Mouse (Mus musculus) urinary bladder, postnatal 25 days (tissue): Measurements from ENCODE around the gene Tpi1.
A peak's percentile ranks its signal among the peaks of the same experiment; 100 is the strongest.

ENCODE experiments used
- DNase-seq: peaks from one replicate; pipeline ENCODE4 v3.0.0; 2022; ENCODE audit warnings: low spot score

Gene Tpi1

DNA sequence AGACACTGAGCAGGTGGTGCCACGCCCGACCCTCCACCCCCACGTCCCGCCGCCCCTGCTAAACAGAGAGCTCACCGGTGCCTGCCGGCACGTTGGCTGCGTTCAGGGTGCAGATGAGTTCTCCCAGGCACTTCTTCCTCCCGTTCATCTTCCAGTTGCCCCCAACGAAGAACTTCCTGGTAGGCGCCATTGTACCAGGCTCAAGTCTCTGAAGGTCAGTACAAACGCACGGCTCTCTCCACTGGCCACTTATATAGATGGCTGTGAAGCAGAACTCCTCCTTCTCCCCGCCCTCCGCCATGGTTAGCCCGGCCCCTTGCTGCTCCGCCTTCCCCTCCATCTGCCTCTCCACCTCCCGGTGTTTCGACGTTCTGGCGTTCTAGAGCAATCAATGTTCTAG, at the start of gene Tpi1:
Tpi1 (minus strand) TSS at position 364 of the 400 bp plus-strand sequence.
- DNase-seq = peak; percentile 85

DNA sequence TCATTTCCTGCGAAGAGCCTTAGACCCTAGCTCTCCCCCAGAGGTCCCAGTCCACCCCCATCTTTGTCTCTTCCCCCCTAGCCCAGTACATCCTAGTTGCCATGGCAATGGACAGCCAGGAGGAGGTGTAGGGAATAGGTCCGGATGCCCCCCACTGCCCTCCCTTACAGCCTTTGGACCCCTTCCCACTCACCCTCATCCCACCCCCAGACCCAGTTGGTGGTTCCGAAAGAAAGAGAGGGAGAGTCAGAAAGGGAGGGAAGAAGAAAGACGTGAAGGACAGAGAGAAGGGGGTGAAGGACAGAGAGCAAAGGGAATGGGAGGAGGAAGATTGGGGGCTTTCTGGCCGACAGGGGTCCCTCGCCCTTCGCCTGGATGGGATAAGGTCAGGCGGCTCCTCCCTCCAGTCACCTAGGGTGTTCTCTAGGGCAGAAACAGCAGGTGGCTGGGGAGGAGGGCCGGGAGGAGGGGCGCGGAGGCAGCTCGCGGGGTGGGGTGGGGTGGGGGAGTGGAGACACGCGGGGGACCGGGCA, 49.1 kb upstream of the Tpi1 start:
- DNase-seq = no peak

DNA sequence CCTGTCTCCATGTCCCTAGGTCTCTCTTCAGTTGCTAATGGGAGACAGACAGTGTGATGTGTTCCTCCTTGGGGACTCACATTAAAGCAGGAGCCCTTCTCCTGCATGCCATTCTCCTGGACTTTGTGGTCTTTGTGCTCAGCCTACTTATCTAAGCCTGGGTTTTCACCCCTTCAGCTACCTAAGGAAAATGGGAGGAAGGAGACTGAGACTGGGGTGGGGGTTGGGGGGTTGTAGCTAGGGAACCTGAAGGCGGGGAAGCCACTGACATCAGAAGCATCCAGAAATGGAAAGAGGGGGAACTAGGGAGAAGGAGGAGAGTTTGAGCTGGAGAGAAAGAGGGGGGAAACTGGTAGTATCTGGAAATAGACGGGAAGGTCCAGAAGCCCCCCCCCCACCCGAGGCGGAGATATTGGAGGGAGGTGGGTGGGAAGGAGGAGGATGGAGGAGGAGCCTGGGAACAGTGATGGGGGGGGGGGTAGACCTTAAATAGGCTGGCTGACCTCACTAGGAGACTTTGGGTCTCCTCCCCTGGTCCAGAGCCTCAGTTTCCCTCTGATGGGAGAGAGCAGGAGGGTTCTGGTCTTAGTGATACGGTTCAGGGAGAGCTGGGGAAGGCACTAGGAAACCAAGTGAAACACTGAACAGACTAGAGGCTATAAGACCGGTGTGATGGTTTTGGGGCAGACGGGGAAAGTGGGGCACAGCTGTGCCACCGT, 48.5 kb upstream of the Tpi1 start:
- DNase-seq = no peak

DNA sequence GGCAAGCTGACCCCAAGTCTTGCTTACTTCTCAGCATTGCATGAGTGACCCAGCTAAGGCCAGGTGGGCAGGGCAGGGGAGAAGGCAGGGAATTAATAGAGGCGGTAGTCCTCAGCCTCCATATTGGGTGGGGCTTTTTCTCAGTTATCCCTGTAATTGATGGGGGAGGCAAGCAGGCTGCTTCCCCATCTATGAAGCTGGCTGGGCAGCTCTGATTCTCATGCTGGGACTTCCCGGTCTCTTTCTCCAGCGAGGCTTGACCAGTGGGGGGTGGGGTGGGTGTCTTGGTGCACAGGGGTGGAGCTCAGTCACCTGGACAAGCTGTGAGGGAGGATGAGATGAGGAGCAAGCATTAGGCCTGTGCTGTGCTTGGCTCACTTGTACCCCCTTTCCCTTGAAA, 47.7 kb upstream of the Tpi1 start:
- DNase-seq = no peak

DNA sequence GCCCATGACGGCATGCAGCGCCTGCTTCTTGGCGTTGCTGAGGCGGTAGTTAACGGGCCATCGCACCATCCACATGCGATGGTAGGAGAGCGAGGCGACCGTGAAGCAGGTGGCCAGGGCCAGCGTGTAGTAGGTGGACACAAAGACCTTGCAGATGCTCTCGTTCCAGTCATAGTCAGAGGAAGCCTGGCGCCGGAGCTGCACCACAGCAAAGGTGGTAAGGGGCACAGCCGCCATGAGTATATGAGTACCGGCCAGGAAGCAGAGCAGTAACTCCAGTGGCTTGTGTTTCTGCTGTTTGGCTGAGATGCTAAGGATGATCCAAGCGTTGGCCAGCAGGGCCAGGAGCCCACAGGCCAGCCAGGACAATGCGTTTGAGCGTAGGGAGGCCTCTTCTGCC, 47.2 kb upstream of the Tpi1 start:
- no peak for DNase-seq

DNA sequence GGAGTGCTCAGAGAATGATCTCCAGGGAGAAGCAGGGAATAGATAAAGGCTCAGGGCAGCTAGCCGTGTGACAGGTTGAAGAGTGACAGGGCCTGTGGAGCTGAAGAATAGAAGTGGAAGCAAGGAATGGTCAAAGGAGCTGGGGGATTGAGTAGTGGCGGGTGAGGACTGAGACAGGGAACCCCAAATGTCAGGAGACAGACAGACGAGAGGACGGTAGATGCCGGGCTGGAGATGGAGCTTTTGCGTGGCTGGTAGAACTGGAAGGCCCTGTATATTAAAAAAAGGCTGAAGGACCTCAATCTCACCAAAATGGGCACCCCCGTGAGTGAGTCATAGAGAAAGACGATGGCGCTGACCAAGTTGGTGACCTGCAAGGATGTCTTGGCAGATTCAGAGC, 46.4 kb upstream of the Tpi1 start:
- no peak for DNase-seq

DNA sequence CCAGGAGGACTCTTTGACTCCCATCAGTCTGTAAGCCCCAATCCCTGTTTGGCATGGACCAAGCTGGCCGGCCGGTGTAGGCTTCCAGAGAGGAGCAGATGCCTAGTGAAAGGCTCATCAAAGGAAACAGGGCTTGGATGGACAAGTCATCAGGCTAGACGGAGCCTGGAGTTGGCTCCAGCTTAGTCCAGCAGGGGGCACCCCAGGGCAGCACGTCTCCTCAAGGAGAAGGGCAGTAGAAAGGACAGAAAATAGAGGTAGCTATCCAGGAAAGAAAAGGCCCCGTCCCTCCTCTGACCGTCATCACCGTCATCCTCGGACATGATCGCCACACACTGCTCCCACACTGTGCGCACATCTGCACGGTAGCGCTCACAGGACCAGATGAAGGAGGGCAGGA, 45.6 kb upstream of the Tpi1 start:
- DNase-seq = peak; percentile 92

DNA sequence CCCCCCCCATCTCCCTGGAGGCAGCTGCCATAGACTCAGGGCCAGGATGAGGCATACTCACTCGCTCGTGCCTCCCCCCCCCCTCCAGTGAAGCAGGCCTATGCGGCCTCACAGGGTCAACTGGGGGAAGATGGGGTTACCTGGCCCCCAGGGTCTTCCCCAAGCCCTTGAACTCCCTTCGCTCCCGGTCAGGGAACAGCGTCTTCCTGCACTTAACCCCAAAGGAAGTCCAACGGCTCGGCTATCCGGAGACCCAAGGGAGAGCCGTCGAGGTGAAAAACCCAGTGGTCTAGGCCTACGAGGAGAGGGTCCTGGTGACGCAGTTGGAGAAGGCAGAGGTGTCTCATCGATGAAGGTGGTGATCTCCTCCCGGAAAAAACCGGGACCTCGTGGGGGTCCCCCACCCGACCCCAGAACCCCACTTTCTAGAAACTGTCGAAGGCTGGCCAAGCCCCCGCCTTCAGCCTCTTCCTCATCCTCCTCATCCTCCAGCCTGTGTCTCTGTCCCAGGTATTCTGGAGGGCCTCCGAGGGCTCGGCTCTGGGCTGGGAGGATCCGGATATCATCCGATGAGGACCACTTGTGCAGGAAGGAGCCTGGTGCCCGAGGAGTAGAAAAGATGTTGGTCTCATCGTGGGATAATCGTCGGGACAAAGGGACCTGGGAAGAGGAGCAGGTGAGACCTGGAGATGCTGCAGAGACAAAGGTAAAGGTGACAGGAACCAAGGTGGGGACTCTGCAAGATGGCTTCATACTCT, 44.6 kb upstream of the Tpi1 start:
- no peak for DNase-seq

DNA sequence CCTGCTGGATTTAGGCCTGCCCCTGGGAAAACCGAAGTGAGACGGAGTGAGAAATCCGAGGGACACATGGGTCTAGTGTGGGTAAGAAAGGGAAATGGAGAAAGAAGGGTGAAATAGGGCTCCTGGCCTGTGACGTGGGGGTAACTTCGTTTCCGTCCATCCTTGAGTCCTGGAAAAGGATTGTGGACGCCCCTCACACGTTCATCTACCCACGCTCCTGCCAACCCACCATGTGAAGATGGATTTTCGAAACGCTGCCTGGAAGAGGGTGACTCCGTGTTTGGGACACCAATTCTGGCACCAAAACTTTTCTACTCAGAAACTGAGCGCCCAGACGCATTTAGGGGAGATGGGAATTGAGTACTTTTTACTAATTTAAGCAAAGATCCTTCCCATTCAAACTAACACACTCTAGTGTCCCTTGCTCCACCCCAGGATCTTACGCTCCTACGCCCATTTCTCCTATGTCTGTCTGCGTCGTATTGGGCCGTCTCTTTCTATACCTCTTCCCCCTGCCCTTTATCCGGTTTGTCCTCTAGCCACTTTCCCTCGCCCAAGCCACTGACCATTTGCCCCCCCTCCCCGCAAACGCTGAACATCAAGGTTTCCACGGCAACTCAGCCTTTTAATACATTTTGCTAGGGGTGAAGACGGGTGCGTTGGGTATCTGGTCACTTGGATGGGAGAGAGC, 43.9 kb upstream of the Tpi1 start:
- no peak for DNase-seq

DNA sequence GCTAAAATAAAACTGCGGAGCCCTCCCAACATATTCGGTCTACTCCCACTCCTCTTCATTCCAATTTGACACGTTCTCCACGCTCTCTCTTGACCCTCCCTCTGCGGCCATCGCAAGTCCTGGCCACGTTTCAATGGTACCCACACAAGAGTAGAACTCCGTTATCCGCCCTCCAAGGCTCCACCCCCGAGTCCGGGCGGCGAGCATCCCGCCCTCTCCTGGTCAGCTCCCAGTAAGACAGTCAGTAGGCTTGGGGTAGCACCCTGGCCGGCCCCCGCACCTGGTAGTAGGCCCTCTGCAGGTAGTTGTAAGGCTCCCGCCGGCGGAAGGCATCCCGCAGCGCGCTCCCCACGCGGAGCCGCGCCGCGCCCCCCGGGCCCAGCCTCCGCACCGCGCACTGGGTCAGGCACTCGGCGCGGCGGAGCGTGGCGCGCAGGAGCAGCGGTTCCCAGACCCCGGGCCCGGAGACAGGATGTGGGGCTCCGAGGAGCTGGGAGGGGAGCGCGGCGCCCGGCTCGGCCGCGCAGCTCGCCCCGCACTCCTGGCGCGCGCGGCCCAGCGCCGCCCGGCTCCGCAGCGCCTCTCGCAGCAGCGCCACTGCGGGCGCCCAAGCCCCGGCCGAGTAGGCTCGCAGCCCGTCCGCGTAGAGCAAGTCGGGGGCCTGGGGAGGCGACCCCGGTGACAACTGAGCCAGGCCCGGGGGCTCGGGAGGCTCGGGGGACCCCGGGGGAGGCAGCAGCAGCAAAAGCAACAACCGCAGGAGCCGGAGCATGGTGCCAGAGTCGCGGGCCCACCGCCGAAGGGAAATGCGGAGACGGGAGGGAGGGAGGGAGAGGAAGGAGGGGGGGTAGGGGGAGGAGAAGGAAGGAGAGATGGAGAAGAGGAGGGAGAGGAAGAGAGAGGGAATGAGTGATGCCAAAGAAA, 43.1 kb upstream of the Tpi1 start, which contains the start of gene P3h3:
P3h3 (minus strand) TSS at position 837 of the 924 bp plus-strand sequence.
- peak; percentile 74 for DNase-seq

DNA sequence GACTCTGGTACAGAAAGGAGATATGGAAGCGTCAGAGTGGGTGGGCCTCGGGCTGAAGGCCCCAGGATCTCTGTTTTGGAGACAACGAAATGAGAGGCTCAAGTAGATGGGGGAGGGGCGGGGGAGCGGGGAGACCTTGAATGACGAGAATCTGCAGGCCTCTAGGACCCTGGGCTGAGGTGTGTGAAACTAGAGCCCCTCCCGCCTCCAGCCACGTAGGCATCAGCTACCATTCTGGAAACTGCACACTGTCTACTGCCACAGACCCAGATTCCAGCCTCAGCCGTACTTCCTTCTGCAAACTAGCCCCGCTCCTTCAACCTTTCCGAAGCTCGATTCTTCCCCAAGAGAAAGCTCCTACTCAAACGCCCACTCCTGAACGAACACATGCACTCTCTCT, 42.2 kb upstream of the Tpi1 start:
- DNase-seq = no peak

DNA sequence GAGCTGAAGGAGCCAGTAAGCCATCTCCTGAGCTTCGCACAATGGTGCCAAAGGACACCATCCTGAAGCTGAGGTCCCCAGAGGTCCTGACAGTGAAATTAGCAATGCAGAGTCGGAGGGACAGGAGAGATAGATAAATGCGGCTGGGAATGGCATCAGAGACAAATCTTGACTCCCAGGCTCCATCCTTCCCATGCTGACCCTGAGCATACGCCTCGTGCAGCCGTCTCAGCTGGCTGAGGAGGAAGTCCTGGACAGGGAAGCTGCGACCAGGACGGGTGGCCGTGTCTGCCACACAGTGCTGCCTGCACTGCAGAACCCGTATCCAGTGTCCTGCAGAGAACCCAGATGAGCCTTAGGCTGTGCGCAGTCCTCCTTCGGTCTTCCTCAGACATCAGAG, 40.6 kb upstream of the Tpi1 start:
- no peak for DNase-seq

DNA sequence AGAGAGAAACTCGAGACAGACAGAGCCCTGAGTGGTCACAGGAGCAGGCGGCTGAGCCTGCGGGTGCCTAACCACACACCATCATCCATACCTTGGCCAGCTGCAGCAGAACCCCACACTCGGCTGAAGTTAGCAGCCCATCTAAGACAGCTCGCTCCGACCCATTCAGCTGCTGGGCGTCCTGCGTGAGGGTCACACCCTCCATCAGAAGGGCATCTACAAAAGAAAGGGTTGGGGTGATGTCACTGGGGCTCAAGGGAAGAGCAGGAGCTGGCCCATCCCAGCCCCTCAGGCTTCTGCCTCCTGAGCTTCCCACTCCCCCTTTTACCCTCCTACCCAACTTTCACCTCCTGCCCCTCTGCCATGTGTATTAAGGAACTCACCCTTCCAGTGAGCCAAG, 36.4 kb upstream of the Tpi1 start:
- DNase-seq = no peak

DNA sequence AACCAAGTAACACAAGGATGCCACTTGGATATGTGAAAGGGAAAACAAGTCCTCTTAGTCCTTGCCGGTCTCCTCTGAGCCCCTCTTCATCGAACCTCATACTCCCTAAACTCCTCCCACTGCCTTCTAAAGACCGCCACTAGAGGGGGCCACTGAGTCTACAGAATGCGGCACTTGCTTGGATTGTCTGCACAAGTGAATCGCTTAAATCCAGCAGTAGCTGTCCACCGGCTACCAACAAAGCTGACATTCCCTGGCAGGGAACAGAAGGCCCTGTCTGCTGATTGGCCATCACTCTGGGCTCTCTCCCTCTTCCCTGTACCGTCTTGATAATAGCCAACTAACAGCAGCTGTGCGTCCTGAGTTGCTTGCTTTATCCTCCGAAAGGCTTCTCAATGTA, 33.2 kb upstream of the Tpi1 start:
- peak; percentile 90 for DNase-seq

DNA sequence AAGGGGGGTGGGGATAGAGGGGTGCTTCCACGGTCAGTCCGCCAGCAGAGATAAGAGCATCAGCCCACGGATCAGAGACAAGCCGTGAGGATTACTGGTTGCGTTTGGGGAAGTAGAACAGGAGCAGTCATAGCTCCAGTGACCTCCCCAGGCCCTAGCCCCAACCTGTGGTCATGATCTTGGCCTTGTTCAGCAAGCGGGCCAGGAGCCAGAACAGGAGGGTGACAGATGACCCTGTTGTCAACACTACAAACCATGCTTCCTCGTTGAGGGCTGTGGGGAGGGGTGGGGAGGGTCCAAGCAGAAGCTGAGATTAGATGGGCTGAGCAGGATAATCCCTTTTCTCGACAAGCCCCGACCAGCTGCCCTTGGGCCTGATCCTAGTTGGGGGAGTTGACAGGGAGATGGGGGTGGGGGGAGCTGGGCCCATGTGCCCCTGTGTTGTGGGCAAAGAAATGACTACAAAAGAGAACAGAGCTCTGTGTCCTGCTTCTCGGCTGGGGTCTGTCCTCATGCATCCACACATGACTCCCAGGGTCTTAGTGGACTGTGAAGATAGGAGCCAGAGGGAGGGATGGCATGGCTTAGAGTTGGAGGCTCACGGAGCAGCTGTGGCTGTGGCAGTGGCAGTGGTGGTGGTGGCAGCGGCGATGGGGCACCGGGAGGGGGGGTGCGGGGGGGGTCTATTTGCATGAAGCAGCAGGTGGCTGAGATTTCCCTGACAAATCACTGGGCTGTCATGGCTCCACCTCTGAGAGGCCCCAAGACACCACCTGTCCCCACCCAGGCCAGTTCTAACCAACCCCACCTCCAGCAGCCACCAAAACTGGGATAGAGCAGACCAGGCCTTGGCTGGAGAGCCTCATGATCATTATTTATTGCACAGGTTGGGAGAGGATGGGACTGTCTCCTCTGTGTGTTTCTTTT, 26.4 kb upstream of the Tpi1 start, which contains the start of gene Gnb3:
Gnb3 (minus strand) TSS at position 35 of the 927 bp plus-strand sequence.
- no peak for DNase-seq

DNA sequence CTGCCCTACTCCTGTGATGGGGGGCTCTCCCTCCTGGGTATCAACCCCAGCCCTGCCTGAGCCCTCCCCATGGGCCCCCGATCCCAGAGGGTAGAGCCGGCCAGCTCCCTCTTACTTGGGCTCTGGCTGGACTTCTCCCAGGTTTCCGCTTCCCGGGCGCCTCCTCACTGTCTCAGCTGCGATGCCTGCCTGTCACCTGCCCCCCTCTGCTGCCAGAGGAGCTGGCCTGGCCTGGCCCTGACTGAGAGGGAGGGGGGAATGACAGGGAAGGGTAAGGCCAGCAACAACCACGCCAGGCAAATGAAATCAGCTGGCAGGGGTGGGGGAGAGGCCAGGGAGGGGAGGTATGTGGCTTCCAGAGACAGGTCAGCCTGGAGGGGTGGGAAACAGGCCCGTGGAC, 25.7 kb upstream of the Tpi1 start:
- no peak for DNase-seq

DNA sequence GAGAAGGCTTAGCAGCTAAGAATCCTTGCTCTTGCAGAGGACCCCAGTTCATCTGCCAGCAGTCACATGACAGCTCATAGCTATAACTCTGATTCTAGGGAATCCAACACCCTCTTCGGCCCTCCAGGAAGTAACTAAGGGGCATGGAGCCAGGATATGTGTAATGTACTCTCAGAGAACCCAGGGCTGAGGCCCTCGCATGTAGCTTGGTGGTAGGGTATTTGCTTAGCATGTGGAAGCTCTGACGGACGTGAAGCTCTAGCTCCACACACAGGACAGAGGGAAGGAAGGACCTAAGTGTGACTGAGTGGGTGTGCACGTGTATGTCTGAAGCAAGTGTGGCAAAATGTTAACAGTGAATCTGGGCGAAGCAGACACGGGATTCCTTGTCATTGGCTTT, 22.3 kb upstream of the Tpi1 start:
- DNase-seq = no peak

DNA sequence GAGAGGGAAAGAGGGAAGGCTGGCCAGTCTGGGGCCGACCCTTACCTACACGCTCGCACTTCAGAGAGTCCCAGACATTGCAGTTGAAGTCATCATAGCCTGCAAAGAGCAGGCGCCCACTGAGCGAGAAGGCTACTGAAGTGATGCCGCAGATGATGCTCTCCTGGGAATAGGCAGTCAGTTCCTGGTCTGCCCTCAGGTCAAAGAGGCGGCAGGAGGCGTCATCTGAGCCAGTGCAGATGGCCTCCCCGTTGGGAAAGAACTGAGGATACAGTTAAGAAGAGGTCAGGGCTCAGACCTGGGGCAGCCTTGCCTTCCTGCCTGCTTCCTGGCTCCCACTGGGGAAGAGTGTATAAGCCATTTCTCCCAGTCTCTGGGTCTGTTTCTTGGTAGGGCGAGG, 21.4 kb upstream of the Tpi1 start:
- DNase-seq = no peak

DNA sequence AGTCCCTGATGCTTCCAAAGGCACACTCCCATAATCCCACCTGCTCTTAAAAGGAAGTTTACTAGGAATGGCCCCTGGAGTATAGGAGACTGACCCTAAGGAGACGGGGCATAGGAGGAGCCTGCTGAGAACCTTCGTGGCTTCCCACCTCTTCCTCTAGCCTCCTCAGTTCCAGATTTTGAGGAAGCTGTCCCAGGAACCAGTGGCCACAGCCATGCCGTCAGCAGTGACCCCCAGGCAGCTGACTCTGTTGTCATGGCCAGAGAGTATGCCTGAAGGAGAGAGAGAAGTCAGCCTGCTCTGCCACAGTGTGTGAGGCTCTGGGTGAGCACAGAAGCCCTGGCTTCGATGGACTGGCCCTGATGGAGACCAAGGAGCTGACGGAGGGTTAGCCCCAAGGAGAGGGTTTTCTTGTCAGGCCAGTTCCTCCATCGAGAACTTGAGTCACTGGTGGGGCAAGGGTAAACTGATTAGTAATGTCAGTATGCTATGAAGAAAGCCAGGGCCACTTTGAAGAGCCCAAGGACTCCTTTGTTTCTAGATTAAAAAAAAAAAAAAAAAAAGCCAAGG, 20.5 kb upstream of the Tpi1 start:
- DNase-seq = peak; percentile 31

DNA sequence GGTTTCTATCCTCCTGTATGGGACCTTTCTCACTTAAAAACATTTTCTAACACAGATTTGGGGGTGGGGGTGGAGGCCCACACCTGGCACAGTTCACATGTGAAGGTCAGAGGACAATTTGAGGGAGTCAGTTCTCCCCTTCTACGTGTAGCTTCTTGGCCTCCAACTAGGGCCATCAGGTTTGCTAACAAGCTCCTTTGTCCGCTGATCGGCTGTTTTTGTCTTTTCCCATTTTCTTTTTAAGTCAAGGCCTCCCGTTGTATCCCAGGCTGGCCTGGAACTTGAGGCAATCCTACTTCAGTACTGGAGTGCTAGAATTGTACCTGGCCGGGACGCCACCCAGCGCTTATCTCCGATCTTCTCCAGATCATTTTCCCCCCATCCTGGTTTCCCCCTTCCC, 17.6 kb upstream of the Tpi1 start:
- no peak for DNase-seq
